Mouse (Mus musculus) megakaryocyte progenitor cell, adult 5-6 weeks (primary cell): ENCODE measurements around the gene Olfr814. TPM values are rescaled to one million over a fixed set of nuclear protein-coding genes. Genes with fewer than 3 reads are reported as not detected.
"Not testable (repeated sequence)": the region's sequence is repeated elsewhere in the genome, so short reads cannot be mapped to it uniquely, and the experiment has no call there.

Source experiments
- ATAC-seq: replicated peaks from 2 replicates; pipeline ENCODE4 v1.8.0; 2016; ENCODE audit warnings: mild to moderate bottlenecking, moderate TSS enrichment, inconsistent platforms; ENCODE audit not compliant: poor library complexity
- total RNA-seq, 2 experiments: library from RNA; stranded (forward) in 1 of 2; stranded (reverse) in 1 of 2; fragments of 157-497, 149-512 nt in 1 of 2; fragments of 200-1000 nt in 1 of 2; gene quantifications; 2 replicates each; pipeline versions ENCODE4 v1.2.3 to v1.2.4; 2015 to 2017

The Olfr814 gene
- total RNA-seq (2015) (not detected in 2 replicates), total RNA-seq (2017) (not detected in 2 replicates)

DNA sequence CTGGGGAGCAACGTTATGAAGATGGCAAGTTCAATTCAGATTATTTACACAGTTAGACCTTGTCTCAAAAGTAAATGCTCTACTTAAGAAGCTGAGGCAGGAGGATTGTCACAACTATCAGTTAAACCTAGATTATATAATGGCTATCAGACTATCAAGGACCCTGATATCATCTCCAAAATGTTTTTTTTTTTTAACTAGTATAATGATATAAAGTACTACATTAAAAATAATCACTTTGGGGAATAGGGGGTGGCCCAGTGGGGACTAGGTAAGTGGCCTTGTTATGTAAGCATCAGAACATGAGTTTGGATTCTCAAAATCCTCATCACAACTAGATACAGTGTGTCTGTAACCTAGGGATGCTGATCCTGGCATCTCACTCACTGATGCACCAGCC, at the start of gene Olfr814:
TSS of gene Olfr814 (minus strand) at position 101 of the 400 bp plus-strand sequence.
- ATAC-seq: not testable (repeated sequence)

- no peak for ATAC-seq
Observed at GRCm38 (mm10) chr10:129915497-129915896, 35.8 kb upstream of the Olfr814 start, which contains the start of gene Olfr816. Gene Olfr816, minus strand, starts transcription at chr10:129915597.

DNA sequence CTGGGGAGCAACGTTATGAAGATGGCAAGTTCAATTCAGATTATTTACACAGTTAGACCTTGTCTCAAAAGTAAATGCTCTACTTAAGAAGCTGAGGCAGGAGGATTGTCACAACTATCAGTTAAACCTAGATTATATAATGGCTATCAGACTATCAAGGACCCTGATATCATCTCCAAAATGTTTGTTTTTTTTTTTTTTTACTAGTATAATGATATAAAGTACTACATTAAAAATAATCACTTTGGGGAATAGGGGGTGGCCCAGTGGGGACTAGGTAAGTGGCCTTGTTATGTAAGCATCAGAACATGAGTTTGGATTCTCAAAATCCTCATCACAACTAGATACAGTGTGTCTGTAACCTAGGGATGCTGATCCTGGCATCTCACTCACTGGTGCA, 26.1 kb upstream of the Olfr814 start, which contains the start of gene Olfr815:
TSS of gene Olfr815 (minus strand) at position 101 of the 400 bp plus-strand sequence.
- not testable (repeated sequence) for ATAC-seq

GRCm38 (mm10) chr10:129885934-129886333, 6.3 kb upstream of the Olfr814 start:
- ATAC-seq: no peak

DNA sequence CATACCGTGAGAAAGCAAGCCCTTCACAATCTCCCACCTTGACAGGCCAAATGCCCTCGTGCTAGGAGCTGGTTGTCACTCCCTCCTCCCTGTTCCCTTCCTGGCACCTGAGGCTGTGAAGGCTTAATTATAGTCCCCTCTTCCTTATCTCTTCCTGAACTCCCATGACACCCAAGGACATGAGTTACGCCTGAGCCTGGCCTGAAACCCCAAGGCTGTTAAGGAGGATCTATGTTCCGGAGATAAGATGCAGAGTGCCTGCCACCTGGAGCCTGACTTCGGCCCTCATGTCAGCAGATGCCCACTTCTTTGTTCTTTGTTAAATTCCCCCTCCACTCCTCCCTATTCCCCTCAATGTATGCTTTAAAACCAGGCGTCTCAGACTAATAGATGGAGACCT, 5.8 kb upstream of the Olfr814 start:
- ATAC-seq: not testable (repeated sequence)

- no peak for ATAC-seq
Observed at GRCm38 (mm10) chr10:129855067-129855466, 24.6 kb downstream of the Olfr814 start, which contains the start of gene Olfr813. Gene Olfr813, plus strand, starts transcription at chr10:129855367.

DNA sequence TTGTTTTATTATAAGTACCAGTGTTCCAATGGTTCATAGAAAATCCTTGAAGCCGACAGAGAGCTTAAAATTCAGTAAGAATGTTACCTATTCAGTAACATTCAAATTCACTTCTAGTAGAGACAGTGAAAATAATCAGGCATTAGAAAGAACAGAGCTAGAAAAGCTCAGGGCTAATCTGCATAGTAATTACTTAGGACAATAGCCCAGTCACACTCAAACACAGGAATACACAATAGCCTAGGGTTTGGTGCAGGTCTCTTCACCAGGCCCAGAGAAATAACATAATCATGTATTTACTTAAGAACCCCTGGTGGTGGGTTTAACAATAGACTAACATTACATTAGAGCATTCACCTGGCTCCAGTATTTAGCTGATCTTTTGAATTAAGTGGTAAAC, 32.3 kb downstream of the Olfr814 start:
- ATAC-seq: no peak

GRCm38 (mm10) chr10:129845994-129846393, 33.7 kb downstream of the Olfr814 start, which contains the start of gene Olfr812:
Gene Olfr812, minus strand, starts transcription at chr10:129846094.
- no peak for ATAC-seq

Other genes starting within 250 kb of the Olfr814 start
- gene Olfr799, start 242.4 kb downstream of the Olfr814 start, total RNA-seq (2015): not detected in 2 replicates
- gene Olfr799, start 242.4 kb downstream of the Olfr814 start, total RNA-seq (2017): not detected in 2 replicates
- gene Olfr800, start 222.2 kb downstream of the Olfr814 start, total RNA-seq (2015): not detected in 2 replicates
- not detected in 2 replicates for gene Olfr800, start 222.2 kb downstream of the Olfr814 start, total RNA-seq (2017)
- gene Olfr801, start 206.0 kb downstream of the Olfr814 start, total RNA-seq (2015): not detected in 2 replicates
- not detected in 2 replicates for gene Olfr801, start 206.0 kb downstream of the Olfr814 start, total RNA-seq (2017)
- not detected in 2 replicates for gene Olfr802, start 191.7 kb downstream of the Olfr814 start, total RNA-seq (2015)
- gene Olfr802, start 191.7 kb downstream of the Olfr814 start, total RNA-seq (2017): not detected in 2 replicates
- gene Olfr803, start 185.6 kb downstream of the Olfr814 start, total RNA-seq (2015): not detected in 2 replicates
- not detected in 2 replicates for gene Olfr803, start 185.6 kb downstream of the Olfr814 start, total RNA-seq (2017)
- gene Olfr804, start 176.6 kb downstream of the Olfr814 start, total RNA-seq (2015): not detected in 2 replicates
- gene Olfr804, start 176.6 kb downstream of the Olfr814 start, total RNA-seq (2017): not detected in 2 replicates
- not detected in 2 replicates for gene Olfr805, start 150.5 kb downstream of the Olfr814 start, total RNA-seq (2015)
- not detected in 2 replicates for gene Olfr805, start 150.5 kb downstream of the Olfr814 start, total RNA-seq (2017)
- not detected in 2 replicates for gene Olfr806, start 137.9 kb downstream of the Olfr814 start, total RNA-seq (2015)
- not detected in 2 replicates for gene Olfr806, start 137.9 kb downstream of the Olfr814 start, total RNA-seq (2017)
- not detected in 2 replicates for gene Olfr807, start 122.1 kb downstream of the Olfr814 start, total RNA-seq (2015)
- not detected in 2 replicates for gene Olfr807, start 122.1 kb downstream of the Olfr814 start, total RNA-seq (2017)
- gene Olfr808, start 114.4 kb downstream of the Olfr814 start, total RNA-seq (2015): not detected in 2 replicates
- gene Olfr808, start 114.4 kb downstream of the Olfr814 start, total RNA-seq (2017): not detected in 2 replicates
- not detected in 2 replicates for gene Olfr809, start 105.2 kb downstream of the Olfr814 start, total RNA-seq (2015)
- gene Olfr809, start 105.2 kb downstream of the Olfr814 start, total RNA-seq (2017): not detected in 2 replicates
- not detected in 2 replicates for gene Olfr810, start 84.9 kb downstream of the Olfr814 start, total RNA-seq (2015)
- not detected in 2 replicates for gene Olfr810, start 84.9 kb downstream of the Olfr814 start, total RNA-seq (2017)
- not detected in 2 replicates for gene Olfr811, start 75.5 kb downstream of the Olfr814 start, total RNA-seq (2015)
- not detected in 2 replicates for gene Olfr811, start 75.5 kb downstream of the Olfr814 start, total RNA-seq (2017)
- not detected in 2 replicates for gene Olfr812, start 33.8 kb downstream of the Olfr814 start, total RNA-seq (2015)
- gene Olfr812, start 33.8 kb downstream of the Olfr814 start, total RNA-seq (2017): not detected in 2 replicates
- gene Olfr813, start 24.5 kb downstream of the Olfr814 start, total RNA-seq (2015): not detected in 2 replicates
- not detected in 2 replicates for gene Olfr813, start 24.5 kb downstream of the Olfr814 start, total RNA-seq (2017)
- gene Olfr815, start 26.0 kb upstream of the Olfr814 start, total RNA-seq (2015): not detected in 2 replicates
- gene Olfr815, start 26.0 kb upstream of the Olfr814 start, total RNA-seq (2017): not detected in 2 replicates
- not detected in 2 replicates for gene Olfr816, start 35.7 kb upstream of the Olfr814 start, total RNA-seq (2015)
- gene Olfr816, start 35.7 kb upstream of the Olfr814 start, total RNA-seq (2017): not detected in 2 replicates
- not detected in 2 replicates for gene Olfr818, start 69.2 kb upstream of the Olfr814 start, total RNA-seq (2015)
- not detected in 2 replicates for gene Olfr818, start 69.2 kb upstream of the Olfr814 start, total RNA-seq (2017)
- not detected in 2 replicates for gene Olfr819, start 87.4 kb upstream of the Olfr814 start, total RNA-seq (2015)
- gene Olfr819, start 87.4 kb upstream of the Olfr814 start, total RNA-seq (2017): not detected in 2 replicates
- gene Olfr247, start 96.3 kb upstream of the Olfr814 start, total RNA-seq (2015): not detected in 2 replicates
- gene Olfr247, start 96.3 kb upstream of the Olfr814 start, total RNA-seq (2017): not detected in 2 replicates
- gene Gm10310, start 105.2 kb upstream of the Olfr814 start, total RNA-seq (2015): not detected in 2 replicates
- gene Gm10310, start 105.2 kb upstream of the Olfr814 start, total RNA-seq (2017): not detected in 2 replicates
- not detected in 2 replicates for gene Olfr820, start 132.8 kb upstream of the Olfr814 start, total RNA-seq (2015)
- not detected in 2 replicates for gene Olfr820, start 132.8 kb upstream of the Olfr814 start, total RNA-seq (2017)
- gene Olfr821, start 150.5 kb upstream of the Olfr814 start, total RNA-seq (2015): not detected in 2 replicates
- gene Olfr821, start 150.5 kb upstream of the Olfr814 start, total RNA-seq (2017): not detected in 2 replicates
- gene Olfr822, start 191.4 kb upstream of the Olfr814 start, total RNA-seq (2015): not detected in 2 replicates
- gene Olfr822, start 191.4 kb upstream of the Olfr814 start, total RNA-seq (2017): not detected in 2 replicates
- gene Olfr823, start 235.5 kb upstream of the Olfr814 start, total RNA-seq (2015): not detected in 2 replicates
- not detected in 2 replicates for gene Olfr823, start 235.5 kb upstream of the Olfr814 start, total RNA-seq (2017)